Mouse (Mus musculus) embryonic fibroblast, embryonic 13.5 days (primary cell): ENCODE measurements around the gene Map3k4.

Experiments used
- CTCF ChIP-seq: IDR thresholded peaks from 2 replicates; pipeline ENCODE4 v1.5.1; 2011; ENCODE audit warnings: mild to moderate bottlenecking, control low read depth, low read length, moderate library complexity, borderline replicate concordance; ENCODE audit not compliant: insufficient read depth
- POLR2A ChIP-seq: IDR thresholded peaks from 2 replicates; pipeline ENCODE4 v1.6.1; 2011; ENCODE audit warnings: low read depth, mild to moderate bottlenecking, control low read depth, low read length, moderate library complexity

GRCm38 (mm10) chr17:12275756-12276155 is 42.8 kb downstream of the Map3k4 start:
- TF ChIP-seq POLR2A (no peak), CTCF (no peak)
